Mouse (Mus musculus) gonadal fat pad, adult 2 months (tissue): ENCODE data around the gene Sgta. TPM values are rescaled to one million over a fixed set of nuclear protein-coding genes. Genes with fewer than 3 reads are reported as not detected.
"Not testable (repeated sequence)": the region's sequence is repeated elsewhere in the genome, so short reads cannot be mapped to it uniquely, and the experiment has no call there.

ENCODE experiments used
- DNase-seq: peaks from one replicate; pipeline ENCODE4 v3.0.0-alpha.2; 2012; ENCODE audit warnings: low read depth
- polyA plus RNA-seq: library from polyadenylated mRNA; depleted of rRNA; stranded (reverse); fragments of >200 nt; gene quantifications from 2 replicates; pipeline ENCODE4 v1.2.3, GENCODE M21; 2012; rRNA removed

Sgta gene
- polyA plus RNA-seq: 197 and 235 TPM in 2 replicates

DNA sequence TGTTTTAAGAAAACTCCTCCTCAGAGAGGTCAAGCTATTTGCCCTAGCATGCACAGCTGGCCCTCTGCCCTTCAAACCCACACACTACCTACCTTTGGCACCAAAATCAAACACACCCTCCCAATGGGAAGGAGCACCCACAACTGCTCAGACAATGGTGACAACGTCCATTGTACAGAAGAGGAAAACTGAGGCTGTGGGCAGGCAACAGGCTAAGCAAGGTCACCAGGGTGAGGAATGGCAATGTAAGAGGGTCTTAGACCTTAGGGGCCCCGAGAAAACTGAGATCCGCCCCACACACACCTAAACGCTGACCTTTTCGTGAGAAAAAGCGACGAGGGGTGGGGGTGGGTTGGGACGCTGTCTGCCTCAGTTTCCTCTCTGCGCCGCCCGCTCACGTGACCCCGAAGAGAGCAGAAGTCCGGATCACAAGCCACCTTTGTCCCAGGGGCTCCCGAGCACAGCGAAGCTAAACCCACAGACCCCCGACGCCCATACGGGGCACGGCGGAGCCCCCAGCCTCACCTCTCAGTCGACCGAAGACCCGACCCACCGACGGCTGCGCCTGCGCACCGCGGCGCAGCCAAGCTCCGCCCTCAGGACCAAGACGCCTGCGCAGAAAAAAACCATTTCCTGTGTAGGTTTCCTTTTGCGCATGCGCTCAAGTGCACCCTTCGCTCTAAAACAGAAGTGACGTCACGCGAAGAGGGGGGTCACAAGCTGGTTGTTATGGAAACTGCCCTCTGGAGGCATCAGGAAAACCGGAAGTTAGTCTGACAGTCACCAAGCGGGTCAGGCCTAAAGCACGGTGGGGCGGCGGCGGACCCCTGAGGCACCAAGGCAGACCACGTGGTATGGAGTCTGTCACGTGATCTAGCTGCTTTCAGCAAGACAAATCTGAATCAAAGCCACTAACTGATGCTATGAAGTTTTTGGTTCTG is at the start of gene Sgta:
Sgta (minus strand) TSS at position 579 of the 941 bp plus-strand sequence.
- DNase-seq: peak; percentile 91

DNA sequence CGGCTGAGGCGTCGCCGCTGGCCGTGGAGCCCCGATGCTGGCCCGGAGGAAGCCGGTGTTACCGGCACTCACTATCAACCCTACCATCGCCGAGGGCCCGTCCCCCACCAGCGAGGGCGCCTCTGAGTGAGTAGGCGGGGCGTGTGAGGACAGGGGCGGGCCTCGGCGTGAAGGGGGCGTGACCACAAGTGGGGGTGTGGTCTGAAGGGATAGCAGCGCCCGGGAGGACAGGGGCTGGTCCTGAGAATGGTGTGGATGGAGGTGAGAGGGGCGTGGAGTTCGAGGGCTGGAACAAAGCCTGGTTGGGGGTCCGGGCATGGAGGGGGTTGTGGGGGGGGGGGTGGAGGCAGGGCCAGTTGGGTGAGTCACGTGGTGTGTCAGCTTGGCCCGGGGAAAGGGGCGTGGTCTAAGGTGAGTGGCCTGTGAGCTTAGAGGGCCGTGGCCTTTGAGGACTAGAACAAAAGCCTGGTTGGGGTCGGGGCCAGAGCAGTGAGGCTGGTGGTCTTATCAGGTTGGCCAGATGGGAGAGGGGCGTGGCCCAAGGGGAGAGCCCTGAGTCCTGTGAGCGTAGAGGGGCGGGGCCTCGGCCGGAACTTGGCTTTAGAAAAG is 46.2 kb upstream of the Sgta start:
- DNase-seq: no peak

DNA sequence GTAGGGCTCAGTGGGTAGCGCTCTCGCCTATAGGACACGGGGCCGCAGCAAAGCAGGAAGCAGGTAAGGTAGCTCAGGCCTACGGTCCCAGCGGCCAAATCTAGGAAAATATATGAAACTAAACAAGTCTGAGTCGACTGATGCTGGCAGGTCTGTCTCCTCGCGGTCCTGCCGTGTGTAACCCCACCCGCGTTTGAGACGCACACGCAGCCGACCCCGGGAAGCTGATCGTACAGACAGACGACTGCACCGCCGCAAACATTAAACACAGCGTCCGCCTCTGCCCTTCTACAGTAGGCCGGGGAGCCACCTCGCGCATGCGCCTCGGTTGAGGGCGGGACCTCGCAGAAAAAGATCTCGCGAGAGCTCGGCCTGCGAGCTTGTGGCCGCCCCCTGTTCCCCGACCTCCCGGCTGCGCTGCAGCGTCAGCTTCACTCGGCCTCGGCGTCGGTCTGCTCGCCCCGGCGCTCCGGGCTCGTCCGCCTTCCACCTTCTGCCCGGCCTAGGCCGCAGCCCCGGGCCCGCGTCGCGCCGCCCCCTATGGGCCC is 45.7 kb upstream of the Sgta start, which contains the start of gene Map2k2:
Map2k2 (plus strand) TSS at position 351 of the 548 bp plus-strand sequence.
- DNase-seq: no peak

DNA sequence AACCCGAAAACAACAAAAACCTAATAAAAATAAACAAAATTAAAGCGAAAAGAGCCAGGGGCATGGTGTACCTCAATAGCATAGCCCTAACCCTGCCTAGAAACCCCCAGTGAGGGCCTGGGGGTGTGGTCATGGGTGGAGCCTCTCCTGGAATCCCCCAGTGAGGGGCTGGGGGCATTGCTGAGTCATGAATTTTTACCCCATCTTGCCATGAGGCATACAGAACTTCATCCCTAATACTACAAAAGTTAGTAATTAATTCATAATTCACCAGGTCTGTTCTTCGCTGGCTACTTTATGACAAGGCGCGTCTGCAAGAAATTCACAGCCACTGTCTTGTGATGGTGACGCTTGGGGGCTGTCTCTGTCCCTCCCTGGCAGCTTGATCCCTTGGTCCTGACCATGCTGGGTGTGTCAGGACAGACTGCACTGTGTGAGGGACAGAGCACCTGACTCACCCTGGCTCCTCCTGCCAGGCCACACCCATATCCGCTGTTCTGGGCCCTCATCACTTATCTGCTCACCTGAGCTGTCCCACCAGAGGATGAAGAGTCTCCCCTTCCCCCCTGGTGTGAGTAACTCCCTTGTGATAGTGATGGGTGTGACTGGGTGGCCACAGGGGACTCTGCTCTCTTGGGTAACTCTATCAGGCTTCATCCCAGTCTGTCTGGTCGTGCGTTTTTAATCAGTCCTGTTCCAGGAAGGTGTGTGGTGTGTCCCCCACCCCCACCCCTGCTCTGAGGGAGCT is 35.1 kb upstream of the Sgta start:
- DNase-seq: no peak

DNA sequence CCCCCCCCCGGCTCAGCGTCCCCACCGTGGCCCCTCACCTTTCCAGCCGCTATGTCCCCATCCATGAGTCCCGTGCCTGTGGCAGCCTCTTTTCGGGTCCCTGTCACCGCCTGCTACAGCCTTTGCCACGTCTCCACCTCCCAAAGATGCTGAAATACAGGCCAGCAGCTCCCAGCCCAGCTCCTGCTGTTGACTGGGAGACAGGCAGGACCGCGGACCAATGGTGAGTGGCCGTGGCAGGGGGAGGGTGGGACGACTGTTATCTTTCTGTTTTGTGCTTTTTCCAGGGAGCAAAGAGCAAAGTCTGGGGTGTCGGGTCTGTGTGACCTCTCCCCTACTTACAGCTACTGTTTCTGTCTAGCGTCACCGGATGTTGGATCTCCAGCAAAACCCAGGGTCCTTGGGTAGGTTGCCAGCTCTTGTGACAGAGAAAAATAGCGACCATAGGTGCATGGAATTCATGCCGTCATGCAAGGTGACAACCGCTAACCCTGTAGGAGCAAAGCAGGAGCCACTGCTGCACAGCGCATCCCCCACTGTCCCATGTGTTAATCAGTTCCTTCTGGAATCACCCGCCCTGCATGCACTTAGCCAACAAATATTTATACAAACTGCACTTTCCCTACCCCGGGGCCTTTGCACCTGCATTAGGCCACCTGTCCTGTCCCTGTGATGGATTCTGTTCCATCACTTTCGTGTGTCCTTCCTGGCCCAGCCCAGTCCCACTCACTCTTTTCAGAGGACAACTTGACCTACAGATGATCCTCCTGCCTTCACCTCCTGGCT is 32.7 kb upstream of the Sgta start:
- no peak for DNase-seq

DNA sequence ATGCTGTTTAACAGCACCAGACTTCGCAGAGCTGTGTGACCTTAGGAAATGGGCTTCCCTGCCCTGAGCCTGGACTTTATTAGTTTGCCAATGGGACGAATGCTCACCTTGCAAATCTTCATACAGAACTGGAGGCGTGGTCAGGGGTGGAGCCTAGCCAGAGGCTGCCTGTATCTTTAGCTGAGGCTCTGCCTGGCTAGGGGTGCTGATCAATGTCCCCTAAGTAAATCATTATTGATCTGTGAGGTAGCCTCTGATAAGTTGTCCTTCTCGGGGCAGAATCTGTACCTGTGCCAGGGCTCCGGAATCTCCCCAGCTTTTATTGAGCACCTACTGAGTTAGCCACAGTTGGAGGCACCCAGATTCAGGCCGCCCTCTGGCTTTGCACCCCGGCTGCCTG is 30.6 kb upstream of the Sgta start:
- DNase-seq: no peak

DNA sequence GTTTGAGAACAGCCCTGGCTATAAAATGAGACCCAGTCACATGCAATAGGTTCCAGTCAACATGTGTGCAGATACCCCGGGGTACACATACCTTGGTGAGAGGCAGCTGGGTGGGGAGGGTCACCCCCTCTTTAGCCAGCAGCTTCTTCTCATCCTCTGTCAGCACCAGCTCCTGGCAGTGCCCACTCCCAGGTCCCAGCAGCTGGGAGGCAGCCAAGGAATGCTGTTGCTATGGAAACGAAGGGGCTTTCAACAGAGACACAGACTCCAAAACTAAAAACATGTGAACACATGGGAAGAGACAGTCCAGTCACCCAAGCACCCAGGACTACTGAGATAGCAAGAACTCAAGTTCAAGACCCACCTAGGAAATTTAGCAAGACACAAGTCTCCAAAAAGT is 29.2 kb upstream of the Sgta start:
- no peak for DNase-seq

DNA sequence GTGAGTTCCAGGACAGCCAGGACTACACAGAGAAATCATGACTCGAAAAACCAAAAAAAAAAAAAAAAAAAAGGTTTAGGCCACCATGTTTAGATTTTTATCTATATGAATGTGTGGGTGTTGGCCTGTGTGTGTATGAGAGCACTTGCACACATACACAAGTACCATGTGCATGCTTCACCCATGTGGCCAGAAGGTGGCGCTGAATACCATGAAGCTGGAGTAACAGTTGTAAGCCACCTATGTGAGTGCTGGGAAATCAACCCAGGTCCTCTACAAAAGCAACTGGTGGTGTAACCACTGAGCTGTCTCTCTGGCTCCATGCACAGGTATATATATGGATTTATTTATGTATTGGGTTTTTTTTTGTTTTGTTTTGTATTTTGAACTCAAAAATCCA is 27.0 kb upstream of the Sgta start:
- DNase-seq: no peak

DNA sequence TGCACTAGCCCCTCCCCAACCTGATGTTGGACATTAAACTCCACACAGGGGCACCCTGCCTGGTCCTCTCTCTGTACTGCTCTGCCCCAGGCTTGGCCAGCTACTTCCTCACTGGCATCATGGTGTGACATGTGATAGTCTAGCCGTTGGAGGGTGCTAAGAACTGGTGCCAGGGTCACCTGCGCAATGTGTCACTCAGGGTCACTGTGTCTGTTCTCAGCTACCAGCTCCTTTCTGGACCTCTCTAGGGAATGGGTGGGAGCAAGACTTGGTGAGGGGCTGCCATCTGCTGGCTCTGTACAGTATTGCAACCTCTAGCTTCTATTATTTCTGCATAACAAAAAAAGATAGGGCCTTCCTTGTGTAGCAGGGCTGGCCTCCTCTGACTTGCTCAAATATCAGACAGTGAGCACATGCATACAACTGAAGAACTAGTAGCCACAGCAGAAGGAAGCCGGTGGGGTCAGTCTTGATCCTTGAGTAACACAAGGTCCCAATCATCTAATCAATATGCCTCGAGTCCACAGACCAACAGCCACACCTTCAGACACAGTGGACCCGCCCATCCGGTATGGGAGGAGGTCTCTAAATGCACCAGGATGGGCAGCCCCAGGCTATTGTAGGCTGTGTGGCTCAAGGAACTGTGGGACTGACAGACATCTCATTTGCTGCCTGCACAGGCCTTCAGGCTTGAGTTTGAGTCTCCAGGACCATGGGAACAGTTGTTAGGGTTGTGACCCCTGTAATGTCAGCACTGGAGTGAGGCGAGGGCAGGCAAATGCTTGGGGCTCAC is 22.4 kb upstream of the Sgta start:
- DNase-seq: no peak

DNA sequence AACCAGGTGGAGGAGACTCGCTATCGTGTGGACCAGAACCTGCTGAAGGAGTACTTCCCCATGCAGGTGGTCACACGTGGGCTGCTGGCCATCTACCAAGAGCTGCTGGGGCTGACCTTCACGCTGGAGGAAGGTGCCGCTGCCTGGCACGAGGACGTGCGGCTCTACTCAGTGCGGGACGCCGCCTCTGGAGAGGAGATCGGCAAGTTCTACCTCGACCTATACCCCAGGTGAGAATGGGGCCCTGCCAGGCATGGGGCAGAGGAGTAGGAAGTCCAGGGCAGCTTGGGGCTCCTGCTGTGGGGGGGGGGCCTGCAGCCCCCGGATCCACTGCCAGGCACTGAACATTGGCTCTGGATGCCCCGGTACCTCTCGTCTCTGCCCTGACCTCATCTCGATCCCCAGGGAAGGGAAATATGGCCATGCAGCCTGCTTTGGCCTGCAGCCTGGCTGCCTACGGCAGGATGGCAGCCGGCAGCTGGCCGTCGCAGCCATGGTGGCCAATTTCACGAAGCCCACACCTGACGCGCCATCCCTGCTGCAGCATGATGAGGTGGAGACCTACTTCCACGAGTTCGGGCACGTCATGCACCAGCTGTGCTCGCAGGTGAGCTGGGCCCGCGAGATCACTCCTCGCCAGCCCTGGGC is 20.2 kb upstream of the Sgta start:
- no peak for DNase-seq

DNA sequence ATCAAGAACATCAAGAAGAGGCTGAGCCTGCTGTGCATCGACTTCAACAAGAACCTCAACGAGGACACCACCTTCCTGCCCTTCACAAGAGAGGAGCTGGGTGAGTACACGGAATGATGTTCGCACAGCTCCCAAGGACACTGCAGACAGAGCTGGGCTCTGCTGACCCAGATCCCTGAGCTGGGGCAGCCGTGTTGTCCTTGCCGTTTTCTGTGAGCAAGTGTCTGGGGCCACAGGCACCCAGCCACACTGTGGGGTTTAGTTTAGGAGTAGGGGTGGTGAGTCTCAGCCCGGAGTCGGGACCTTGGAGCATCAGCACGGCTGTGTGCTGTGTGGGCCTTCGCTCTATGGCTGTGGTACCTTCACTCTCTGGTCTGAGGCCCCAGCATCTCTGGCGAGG is 17.9 kb upstream of the Sgta start:
- DNase-seq: no peak

DNA sequence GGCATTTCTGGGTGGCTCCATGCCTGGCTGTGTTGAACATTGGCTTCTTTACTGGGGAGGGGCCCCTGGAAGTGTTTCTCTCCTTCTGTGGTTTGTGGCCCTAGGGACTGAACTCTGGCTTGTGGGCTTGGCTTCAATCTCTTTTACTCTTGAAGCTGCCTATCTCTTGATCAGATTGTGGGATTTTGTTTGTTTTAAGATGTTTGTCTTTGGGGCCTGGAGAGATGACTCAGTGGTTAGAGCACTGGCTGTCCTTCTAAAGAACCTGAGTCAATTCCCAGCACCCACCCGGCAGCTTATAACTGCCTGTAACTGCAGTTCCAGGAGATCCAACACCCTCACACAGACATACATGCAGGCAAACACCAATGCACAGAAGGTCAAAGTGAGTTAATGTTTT is 16.4 kb upstream of the Sgta start:
- no peak for DNase-seq

DNA sequence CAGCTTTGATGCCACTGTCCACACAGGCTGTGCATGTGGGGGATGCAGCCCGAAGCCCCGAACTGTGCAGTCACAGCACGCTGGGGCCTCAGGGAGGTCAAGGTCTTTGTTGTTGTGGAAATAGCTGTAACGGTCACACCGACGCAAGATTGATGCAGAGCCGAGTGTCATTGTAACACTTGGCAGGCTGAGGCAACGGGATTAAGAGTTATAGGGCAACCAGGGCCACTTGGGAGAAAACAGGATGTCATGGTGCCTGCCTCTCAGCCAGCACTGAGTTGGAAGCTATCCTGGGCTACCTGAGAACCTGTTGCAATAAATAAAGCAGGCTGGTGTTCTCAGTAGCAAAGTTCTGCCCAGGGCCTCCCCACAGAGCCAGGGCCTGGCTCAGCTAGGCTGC is 15.8 kb upstream of the Sgta start:
- peak; percentile 27 for DNase-seq

DNA sequence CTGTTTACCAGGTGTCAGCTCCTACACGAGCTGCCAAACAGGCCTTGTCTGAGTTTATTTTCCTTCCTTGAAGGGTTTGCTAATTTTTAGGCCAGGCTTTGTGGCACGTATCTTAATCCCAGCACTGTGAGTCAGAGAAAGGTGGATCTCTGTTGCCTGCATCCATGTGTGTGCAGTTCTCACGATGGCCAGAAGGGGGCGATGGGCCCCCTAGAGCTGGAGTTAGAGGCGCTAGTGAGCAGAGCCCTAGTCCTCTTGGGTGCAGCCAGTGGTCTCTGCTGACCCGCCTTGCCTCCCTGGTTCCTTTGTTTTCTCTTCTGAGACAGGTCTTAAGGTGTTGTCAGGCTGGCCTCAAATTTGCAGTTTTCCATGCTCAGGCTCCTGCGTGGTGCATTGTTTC is 13.5 kb upstream of the Sgta start:
- DNase-seq: no peak

DNA sequence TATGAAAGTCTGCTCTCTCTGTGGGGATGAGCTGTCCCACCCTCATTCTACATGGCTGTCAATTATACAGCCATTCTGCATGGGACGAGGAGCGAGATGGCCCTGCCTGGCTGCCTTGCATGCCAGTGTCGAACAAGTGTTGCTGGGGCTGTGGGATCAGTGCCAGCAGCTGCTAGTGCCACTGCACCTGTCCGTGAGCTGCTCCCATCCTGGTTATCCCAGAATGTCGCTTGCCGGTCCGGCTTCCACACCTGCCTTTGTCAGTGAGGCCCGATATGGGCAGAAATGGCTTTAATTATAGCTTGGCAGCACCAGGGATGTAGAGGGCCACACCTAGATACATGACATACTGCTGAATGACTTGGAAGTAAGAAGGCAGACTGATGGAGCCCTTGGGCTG is 12.3 kb upstream of the Sgta start:
- no peak for DNase-seq

DNA sequence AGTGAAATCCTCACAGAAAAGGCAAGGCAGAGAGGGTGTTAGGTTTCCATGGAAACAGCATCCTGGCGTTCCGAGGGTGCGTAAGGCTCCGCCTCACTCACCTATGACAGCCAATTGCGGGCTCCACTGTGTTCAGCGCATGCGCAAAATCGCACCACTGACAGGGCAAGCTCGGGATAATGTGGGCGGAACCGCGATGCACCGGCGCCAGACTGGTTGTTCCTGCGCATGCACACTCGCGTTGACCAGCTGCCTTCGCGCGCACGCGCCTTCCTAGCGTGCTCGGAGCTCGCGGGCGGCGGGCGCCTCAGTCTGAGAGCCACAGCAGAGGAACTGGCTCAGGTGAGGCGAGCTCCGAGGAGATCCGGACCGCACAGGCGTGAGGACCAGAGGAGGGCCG is 9.9 kb upstream of the Sgta start, which contains the start of gene Thop1:
Thop1 (plus strand) TSS at position 200 of the 400 bp plus-strand sequence.
- peak; percentile 85 for DNase-seq

DNA sequence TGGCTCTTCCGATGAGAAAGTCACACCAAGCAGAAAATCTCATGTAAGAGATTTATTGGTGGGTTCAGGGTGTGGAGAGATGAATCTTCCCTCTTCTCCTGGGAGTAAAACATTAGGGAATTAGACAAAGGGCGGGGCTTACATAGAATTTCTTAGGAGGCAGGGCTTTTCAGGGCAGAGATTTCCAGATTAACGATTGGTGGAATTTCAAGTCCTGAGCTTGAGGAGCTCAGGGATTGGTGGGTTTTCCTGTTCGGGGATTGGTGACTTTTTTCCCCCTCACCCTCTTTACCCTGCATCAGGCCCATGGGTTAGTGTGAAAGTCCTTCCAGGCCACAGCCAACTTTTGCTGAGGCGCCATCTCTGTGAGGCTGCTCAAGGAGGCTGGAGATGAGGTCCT is 8.7 kb upstream of the Sgta start:
- no peak for DNase-seq

DNA sequence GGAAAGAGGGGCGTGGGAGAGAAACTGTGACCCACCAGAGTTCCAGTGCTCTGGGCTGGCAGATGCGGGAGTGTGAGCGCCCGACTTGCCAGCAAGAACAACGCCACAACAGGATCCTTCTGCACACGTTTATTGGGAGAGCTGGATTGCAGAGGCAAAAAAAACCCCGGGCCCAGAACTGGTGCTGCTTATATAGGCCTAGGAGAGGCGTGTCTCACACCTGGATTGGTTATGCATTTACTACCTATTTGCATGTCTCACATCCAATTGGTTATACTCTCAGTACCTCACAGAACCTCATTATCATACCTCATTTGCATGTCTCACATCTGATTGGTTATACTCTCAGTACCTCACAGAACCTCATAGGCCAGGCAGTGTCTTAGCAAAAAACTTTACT is 4.5 kb upstream of the Sgta start:
- not testable (repeated sequence) for DNase-seq

DNA sequence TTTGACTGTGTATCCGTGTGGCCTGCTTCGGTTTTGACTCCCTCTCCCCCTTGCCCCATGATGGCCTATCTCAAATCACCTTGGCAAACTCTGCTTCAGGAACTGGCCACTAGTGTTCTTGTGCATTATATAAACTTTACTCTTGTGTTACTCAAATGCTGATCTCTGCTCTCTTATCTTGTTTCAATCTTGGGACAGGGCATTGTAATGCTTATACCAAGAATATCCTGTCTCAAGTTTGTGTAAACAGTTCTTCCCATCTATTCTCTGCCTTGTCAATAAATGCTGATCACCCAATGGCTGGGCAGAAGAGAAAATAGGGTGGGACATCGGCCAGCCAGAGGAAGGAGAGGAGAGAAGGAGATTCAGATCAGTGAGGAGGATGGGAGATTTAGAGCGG is 2.7 kb upstream of the Sgta start:
- DNase-seq: no peak

DNA sequence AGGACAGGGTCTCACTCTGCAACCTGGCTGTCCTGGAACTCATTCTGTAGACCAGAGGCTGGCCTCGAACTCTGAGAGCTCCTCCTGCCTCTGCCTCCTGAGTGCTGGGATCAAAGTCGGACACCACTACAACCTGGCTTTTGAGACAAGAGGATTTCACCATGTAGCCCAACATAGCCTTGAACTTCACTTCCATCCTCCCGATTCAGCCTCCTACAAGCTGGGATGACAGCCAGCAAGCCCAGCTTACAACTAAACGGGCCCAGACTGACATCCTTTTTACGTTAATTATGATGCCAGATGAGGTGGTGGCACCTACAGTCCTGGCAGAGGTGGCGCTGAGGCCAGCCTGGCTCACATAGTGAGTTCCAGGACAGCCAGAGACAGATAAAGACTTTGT is 1.1 kb downstream of the Sgta start:
- no peak for DNase-seq
